Mouse (Mus musculus) C2C12 (cell line): ENCODE results near the gene Psmc3.
"Not testable (repeated sequence)": the region's sequence is repeated elsewhere in the genome, so short reads cannot be mapped to it uniquely, and the experiment has no call there.

Experiments used
- CEBPB ChIP-seq: IDR thresholded peaks from one replicate; pipeline ENCODE4 v1.6.1; 2011; ENCODE audit warnings: low read depth, mild to moderate bottlenecking, control low read depth, moderate library complexity
- CTCF ChIP-seq: IDR thresholded peaks from one replicate; pipeline ENCODE4 v1.5.1; 2011; ENCODE audit not compliant: control insufficient read depth, insufficient read depth, insufficient read length

GRCm38 (mm10) chr2:91111832-91112231 is 58.0 kb downstream of the Psmc3 start:
- TF ChIP-seq CEBPB, CTCF: not testable (repeated sequence)
